Mouse (Mus musculus) embryonic fibroblast, embryonic 13.5 days (primary cell): ENCODE measurements around the gene 4930469K13Rik. TPM values are rescaled to one million over a fixed set of nuclear protein-coding genes. Genes with fewer than 3 reads are reported as not detected.

Experiments
- H3K27ac ChIP-seq: 2 replicates; pipeline ENCODE4 v1.5.1; 2012; ENCODE audit warnings: low read length, control low read depth, inconsistent platforms; ENCODE audit not compliant: insufficient read depth
- H3K4me1 ChIP-seq: 2 replicates; pipeline ENCODE4 v1.6.1; 2011; ENCODE audit warnings: low read length; ENCODE audit not compliant: control insufficient read depth, insufficient read depth
- H3K4me3 ChIP-seq: 2 replicates; pipeline ENCODE4 v1.5.1; 2011; ENCODE audit warnings: mild to moderate bottlenecking, control low read depth, low read length; ENCODE audit not compliant: insufficient read depth
- CTCF ChIP-seq: IDR thresholded peaks from 2 replicates; pipeline ENCODE4 v1.5.1; 2011; ENCODE audit warnings: mild to moderate bottlenecking, control low read depth, low read length, moderate library complexity, borderline replicate concordance; ENCODE audit not compliant: insufficient read depth
- POLR2A ChIP-seq: IDR thresholded peaks from 2 replicates; pipeline ENCODE4 v1.6.1; 2011; ENCODE audit warnings: low read depth, mild to moderate bottlenecking, control low read depth, low read length, moderate library complexity
- polyA plus RNA-seq: library from polyadenylated mRNA; stranded (reverse); fragments of >200 nt; gene quantifications from 2 replicates; pipeline ENCODE4 v1.2.4, GENCODE M21; 2011; ENCODE audit warnings: low read depth; ENCODE audit not compliant: missing spikeins, insufficient read length

4930469K13Rik gene
- polyA plus RNA-seq, 1 experiment: not detected

DNA sequence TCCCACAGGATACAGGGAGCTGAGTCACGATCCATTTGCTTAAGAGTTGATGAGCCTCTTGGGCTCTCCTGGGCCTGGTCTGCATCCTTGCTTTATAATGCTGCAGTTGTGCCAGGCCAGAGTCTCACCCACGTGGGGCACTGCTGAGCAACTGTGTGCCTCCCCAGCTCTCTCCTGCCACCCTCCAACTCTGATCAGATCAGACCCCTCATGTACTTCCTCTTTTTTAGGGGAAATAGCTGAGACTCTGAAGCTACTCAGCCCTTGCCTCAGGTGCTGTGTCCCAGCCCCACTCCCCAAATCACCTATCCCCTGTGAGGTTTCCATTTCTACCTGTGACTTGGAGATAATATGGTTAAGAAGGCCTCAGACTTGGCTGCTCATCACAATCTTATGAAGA, 133.0 kb downstream of the 4930469K13Rik start:
- Histone ChIP-seq H3K4me1 (0 out of 2 replicates have a peak, but pooled peaks cover 2% of the 10 kb centered on the region), H3K4me3 (no peak overlapping the region), H3K27ac (no peak overlapping the region)
- TF ChIP-seq CTCF (no peak), POLR2A (no peak)

DNA sequence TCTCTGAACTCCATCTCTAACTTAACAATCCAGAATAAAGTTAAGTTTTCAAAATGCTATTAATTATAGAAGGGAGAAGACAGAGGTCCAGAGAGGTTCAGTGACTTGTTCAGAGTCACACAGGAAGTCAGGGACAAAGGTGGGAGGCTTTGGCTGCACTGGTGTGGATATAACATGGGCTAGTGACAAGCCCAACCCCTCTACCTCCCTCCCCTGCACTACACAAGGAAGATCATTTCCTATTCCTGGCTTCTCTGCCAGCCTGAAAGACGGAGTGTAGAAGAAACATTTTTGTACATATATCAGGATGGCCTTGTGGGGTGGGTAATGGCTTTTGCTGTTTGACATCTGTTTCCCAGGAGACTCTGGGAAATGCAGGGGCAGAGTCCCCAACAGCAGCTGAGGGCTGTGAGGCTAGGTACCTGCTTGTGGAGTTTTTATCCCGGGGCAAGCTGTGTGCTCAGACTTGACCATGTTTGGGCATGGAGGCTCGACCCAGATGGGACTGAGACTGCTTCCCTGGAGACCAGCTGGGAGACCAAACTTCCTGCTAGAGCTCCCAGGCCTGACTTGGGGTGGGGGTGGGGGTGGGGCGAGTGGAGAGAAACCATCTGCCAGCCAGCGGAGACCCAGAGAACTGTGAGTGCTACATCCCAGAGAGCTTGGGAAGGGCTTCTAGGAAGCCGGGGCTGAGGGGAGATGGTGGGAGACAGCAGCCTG, 135.5 kb downstream of the 4930469K13Rik start, which contains the start of gene Kcnmb1:
TSS of gene Kcnmb1 (plus strand) at position 326 of the 720 bp plus-strand sequence.
- no peak within 1 kb of the TSS for H3K27ac ChIP-seq
- TF ChIP-seq POLR2A (no peak), CTCF (no peak)
- H3K4me1 ChIP-seq: 0 out of 2 replicates have a peak, but pooled peaks cover 2% of the 10 kb centered on the region
- H3K4me3 ChIP-seq: no peak within 1 kb of the TSS

DNA sequence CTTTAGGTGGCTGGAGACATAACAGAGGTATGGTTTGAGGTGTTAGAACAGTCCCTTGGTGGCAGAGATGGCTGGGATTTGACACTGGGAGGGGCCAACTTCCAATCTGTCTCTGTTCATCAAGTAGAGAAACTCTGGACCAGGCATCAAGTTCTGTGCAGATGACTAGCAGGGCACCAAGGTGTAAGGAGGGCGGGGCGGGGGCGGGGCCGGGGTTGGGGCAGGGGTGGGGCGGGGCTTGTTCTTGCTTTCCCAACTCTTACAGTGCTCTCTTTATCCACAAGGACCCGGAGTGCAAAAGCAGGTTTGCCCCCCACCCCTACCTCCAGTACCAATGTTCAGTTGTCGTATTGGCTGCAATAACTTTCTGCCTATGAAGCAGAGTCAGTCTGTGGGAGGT, 136.2 kb downstream of the 4930469K13Rik start:
- no peak overlapping the region for H3K4me3 ChIP-seq
- no peak overlapping the region for H3K27ac ChIP-seq
- H3K4me1 ChIP-seq: 0 out of 2 replicates have a peak, but pooled peaks cover 2% of the 10 kb centered on the region
- no peak for TF ChIP-seq CTCF
- no peak for TF ChIP-seq POLR2A

DNA sequence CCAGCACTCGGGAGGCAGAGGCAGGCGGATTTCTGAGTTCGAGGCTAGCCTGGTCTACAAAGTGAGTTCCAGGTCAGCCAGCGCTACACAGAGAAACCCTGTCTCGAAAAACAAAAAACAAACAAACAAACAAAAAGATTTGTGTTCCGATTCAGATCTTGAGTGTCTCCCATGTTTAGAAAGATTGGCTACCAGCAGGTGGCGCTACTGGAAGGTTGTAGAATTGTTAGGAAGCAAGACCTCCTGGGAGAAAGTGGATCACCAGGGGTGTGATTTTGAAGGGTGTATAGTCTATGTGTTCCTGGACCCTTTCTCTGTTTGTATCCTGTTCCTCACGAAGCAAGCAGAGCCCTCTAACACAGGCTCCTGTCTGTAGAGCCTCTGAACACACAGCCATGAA, 139.6 kb downstream of the 4930469K13Rik start:
- Histone ChIP-seq H3K27ac (no peak overlapping the region), H3K4me3 (no peak overlapping the region), H3K4me1 (0 out of 2 replicates have a peak, but pooled peaks cover 2% of the 10 kb centered on the region)
- TF ChIP-seq CTCF (no peak), POLR2A (no peak)

DNA sequence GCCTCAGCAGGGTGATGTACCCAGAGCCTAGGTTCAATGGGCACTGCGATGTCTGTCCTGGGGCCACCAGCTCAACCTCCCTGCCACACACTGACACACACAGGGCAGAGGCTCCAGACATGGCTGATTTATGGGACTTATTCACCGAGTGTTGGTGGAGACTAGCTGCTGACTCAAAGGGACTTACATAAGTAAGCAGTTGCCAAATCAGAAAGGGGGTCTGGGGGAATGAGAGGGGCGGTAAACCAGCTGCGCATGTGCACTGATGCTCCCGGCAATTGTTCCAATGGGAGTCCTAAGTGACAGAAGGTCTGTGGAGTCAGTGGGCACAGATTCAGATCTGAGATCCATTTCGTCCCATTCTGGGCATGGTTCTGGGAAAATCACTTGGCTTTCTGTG, 140.8 kb downstream of the 4930469K13Rik start:
- Histone ChIP-seq H3K4me1 (0 out of 2 replicates have a peak, but pooled peaks cover under 1% of the 10 kb centered on the region), H3K4me3 (no peak overlapping the region), H3K27ac (no peak overlapping the region)
- TF ChIP-seq POLR2A (no peak), CTCF (no peak)

DNA sequence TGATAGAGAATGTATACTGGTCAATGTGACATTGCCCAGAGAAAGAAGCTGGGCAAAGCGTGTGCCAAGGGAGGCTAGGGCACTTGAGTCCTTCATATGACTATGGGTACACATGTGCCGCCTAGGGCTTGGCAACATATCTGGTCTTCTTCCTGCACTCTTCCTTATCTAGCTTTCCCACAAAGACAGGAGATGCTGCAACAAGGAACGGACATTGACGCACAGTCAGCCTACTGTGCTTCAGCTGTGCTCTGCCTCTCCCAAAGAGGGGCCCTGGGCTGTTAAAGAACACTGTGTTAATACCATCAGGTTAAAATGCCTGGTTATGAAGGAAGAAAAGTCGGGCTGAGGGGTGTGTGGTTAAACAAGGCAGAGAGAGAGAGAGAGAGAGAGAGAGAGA, 141.7 kb downstream of the 4930469K13Rik start:
- Histone ChIP-seq H3K4me1 (no peaks in the 10 kb centered on the region), H3K4me3 (no peak overlapping the region), H3K27ac (no peak overlapping the region)
- TF ChIP-seq POLR2A: no peak
- no peak for TF ChIP-seq CTCF

DNA sequence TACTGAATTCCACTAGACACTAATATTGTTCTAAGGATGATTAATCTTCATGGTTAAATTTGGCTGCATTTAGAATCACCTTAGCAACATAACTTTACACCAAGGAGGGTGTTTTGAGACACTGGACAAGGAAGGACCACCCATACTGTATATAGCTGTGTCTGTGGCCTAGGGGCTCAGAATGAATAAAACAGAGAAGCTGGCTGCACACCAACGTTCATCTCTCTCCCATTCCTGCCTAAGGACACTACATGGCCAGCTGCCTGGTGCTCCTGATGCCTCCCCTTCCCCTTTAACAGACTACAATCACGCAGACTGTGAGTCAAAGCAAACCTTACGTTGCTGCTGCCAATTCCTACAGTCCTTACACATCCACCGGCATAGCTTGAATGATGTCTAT, 142.4 kb downstream of the 4930469K13Rik start:
- TF ChIP-seq POLR2A (no peak), CTCF (no peak)
- Histone ChIP-seq H3K4me3 (no peak overlapping the region), H3K4me1 (no peaks in the 10 kb centered on the region), H3K27ac (no peak overlapping the region)

DNA sequence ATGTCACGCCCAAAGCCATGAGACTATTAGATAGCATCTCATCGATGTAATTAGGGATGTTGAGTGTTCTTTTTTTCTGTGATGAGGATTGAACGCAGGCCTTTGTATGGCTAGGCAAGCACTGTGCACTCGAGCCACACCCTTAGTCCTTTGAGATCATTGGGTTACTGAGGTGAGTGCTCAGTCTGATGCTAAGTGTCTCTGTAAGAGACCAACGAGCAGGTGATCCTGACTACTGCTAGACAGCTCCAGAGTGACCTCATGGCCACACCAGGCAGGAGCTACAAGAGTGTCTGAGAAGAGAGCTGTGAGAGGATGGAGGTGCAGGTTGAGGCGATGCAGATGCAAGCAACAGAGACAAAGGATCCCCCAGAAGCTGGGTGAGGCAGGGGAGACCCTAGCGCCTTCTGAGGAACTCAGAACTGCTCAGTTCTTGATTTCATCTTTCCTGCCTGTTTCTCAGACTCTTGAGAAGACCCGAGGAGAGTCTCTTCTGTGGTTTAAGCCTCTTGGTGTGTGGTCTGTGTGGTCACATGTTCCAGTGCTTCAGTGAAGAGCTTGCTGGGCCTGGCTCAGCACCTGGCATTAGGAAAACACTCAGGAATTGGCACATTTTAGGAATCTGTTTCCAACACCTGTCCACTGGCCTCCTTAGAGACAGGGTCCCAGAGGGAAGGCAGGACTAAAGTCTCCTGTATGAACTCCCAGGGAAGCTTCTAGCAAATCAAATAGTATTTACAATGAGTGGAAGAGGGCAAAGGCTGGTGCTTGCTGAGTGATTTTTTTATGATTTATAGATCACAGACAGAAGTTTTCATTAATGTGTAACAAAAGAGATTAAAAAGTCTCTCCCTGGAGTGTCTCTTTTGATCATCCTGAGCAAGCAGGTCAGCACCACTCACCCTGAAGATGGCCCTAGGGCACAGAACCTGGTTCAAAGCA, 146.4 kb downstream of the 4930469K13Rik start:
- TF ChIP-seq POLR2A (no peak), CTCF (no peak)
- Histone ChIP-seq H3K27ac (no peak overlapping the region), H3K4me3 (no peak overlapping the region), H3K4me1 (no peaks in the 10 kb centered on the region)

DNA sequence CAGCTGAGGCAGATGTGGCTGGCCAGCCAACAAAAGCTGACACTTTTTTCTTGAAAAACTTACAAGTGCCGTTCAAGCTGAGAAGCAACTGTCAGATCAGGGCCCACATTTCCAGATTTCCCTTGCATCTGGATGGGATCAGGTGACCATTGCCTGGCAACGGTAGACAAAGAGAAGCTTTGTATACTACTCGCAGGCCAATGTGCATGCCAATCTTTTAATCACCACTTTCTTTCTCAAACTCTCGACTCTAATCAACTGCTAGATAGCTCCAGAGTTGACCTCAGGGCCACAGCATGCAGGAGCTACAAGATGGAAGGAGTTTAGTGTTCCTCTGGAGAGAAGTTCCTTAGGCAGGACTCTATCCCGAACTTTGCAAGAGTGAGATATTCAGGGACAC, 147.2 kb downstream of the 4930469K13Rik start:
- Histone ChIP-seq H3K4me3 (no peak overlapping the region), H3K4me1 (no peaks in the 10 kb centered on the region), H3K27ac (no peak overlapping the region)
- TF ChIP-seq CTCF: no peak
- no peak for TF ChIP-seq POLR2A
